Mouse (Mus musculus): ENCODE data around the gene Thap11. TPM values are rescaled to one million over a fixed set of nuclear protein-coding genes. Genes with fewer than 3 reads are reported as not detected.
"Not testable (repeated sequence)": the region's sequence is repeated elsewhere in the genome, so short reads cannot be mapped to it uniquely, and the experiment has no call there.

Thap11 gene
- total RNA-seq (2021), result 30.9 and 31.0 TPM in 2 replicates
- long read RNA-seq, experiment 1, transcript Thap11-201 (1 exons, 1,819 nt), result major isoform, 65 of 65 reads
- long read RNA-seq, experiment 1, partial matches to known transcripts, result 0 of 65 reads
- long read RNA-seq, experiment 1, other reads (novel, unspliced or antisense), result 0 of 65 reads
- long read RNA-seq, experiment 2, transcript Thap11-201 (1 exons, 1,819 nt), result major isoform, 42 of 42 reads
- long read RNA-seq, experiment 2, partial matches to known transcripts, result 0 of 42 reads
- long read RNA-seq, experiment 2, other reads (novel, unspliced or antisense), result 0 of 42 reads

DNA sequence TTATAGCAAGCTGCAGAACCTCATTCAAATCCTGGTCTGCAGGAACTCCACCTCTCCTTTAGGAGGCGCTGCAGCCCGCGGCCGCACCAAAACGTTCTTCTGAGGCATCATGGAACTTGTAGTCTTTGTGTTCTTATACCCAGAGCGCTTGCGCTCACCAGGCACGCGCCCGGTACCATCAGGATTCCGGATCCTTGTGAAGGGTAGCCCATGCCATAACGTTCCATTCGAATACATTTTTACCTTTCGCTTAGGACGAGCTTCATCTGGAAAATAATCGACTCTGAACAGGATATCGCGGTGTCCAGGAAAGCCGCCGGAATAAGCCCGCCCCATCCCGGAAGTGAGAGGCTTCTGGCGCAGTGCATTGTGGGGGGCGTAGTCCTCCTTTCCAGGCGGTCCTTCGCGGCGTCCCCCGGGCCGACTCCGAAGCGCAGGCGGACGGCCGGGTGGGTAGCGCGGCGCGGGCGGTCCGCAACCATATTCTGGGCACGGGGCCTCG lies at the start of gene Thap11:
TSS of gene Thap11 (plus strand) at position 418 of the 502 bp plus-strand sequence.
- DNase-seq, result peak; percentile 95

DNA sequence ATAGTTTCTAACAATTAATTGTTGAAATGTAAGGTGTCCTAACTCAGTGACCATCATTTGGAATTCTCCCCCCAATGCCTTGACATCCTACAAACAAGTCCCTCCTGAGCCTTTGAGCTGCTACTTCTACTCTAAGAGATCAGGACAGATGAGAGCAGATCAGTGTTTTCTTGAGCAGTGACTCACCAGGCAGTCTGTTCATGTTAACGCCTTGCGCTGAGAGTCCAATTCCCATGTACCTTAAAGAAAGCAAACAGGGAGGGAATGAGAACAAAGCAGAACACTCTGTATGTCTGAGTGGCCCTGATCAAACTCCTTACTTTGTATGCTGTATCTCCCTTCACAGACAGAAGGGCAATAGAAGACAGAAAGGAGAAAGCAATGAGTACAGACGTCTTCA lies 49.6 kb upstream of the Thap11 start:
- no peak for DNase-seq

GRCm38 (mm10) chr8:105805964-105806363 lies 49.0 kb upstream of the Thap11 start:
- DNase-seq, result no peak

- no peak for DNase-seq
Measured at GRCm38 (mm10) chr8:105807766-105808165, 47.2 kb upstream of the Thap11 start.

- DNase-seq, result peak; percentile 65
Measured at GRCm38 (mm10) chr8:105808480-105808879, 46.5 kb upstream of the Thap11 start.

- DNase-seq, result no peak
Measured at GRCm38 (mm10) chr8:105810245-105810786, 44.6 kb upstream of the Thap11 start.

DNA sequence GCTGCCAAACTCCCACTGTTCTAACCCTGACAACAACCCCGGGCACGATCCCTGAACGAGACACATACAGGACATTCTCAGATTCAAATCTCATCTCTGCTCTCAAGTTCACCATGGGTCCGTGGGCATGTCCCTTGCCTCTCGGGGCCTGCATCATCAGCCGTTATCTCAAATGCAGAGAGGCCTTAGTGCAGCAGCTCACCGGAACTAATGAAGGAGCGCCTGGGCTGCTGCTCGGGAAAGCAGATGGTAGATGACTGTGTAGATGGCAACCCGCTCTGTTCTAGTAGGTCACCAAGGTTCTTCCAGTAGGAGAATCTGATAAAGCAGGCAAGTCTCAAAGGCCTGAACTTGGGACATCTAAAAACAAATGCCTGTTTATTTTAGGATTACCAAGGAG lies 43.9 kb upstream of the Thap11 start:
- DNase-seq, result no peak

- DNase-seq, result no peak
Measured at GRCm38 (mm10) chr8:105811543-105811942, 43.4 kb upstream of the Thap11 start.

GRCm38 (mm10) chr8:105812511-105812910 lies 42.4 kb upstream of the Thap11 start:
- no peak for DNase-seq

DNA sequence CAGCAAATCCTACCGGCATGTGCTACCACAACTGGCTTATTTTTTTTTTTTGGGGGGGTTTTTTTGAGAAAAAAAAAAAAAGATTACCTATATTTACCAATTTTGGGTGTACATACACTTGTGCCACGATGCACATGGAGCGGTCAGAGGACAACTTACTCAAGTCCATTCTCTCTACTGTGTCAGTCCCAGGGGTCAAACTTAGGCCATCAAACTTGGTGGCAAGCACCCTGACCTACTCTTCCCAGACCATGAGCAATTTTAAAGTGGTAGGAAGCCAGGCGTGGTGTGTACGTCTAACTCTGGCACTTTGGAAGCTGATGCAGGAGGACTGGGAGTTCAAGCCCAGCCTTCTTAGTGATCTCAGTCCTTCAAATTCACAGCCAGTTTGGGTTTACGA lies 41.7 kb upstream of the Thap11 start:
- no peak for DNase-seq

GRCm38 (mm10) chr8:105819659-105820058 lies 35.3 kb upstream of the Thap11 start:
- no peak for DNase-seq

GRCm38 (mm10) chr8:105820925-105821324 lies 34.0 kb upstream of the Thap11 start:
- no peak for DNase-seq

- peak; percentile 46 for DNase-seq
Measured at GRCm38 (mm10) chr8:105825506-105825905, 29.4 kb upstream of the Thap11 start.

DNA sequence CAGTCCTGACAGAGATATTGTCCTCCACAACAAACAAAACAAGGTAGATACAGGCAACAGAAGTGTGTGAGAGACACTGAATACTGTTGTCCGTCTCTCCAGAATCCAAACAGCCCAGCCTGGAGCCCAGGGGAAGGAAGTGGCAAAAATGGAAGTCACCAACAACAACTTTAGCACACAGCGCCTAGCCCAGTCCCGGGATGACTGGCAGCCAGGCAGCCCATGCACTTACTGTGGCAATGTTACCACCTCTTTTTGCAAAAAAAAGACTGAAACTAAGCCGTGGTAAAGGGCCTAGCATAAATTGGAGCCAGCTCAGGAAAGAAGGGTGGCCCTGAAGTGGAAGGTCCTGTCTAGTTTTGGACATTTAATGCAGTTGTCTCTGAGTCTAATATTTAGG lies 28.6 kb upstream of the Thap11 start:
- DNase-seq, result peak; percentile 24

DNA sequence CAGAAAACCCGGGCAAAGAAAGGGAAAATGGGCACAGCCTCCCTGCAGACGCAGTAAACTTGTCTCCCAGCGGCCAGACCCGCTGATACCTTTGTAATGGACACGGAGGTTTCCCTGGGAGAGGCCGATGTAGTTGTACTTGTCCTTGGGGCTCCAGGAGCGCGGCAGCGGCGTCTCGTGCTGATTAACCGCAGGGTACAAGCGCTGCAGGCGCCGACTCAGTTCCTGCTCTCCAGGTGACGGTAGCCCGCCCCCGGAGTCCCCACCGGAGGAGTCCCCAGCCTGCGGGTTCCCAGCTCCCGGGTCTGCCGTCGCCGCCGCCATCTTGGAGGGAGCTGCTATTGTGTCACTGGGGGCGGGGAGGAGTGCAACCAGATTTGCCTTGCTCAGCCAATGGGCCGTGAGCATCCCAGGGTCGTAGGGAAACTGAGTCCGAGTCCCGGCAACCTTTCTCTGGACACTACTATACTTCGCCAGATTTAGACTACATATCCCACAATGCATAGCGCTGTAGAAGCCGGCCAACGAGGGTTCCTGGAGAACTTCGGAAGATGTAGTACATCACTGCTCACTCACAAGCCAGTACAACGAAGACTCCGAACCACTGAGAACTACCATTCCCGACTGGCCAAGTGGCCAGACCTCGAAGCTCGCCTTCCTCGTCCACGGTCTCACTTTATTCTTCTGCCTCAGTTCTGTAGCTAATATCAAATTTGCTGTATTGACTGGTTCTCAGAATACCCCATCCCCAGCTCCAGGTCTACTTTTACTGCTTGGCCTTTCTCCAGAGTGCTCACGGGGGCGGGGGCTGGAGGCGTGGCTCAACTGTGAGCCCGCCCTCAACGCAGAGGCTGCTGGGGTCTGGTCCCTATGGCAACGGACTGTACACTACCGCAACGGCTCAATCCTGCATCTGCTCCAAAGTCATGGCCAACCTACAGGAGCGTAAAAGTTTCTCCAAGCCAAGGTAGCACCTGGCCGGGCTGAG lies 27.8 kb upstream of the Thap11 start, which contains the start of the genes Ranbp10 and Tsnaxip1:
TSS of gene Ranbp10 (minus strand) at position 490 of the 988 bp plus-strand sequence.
TSS of gene Tsnaxip1 (plus strand) at position 871 of the 988 bp plus-strand sequence.
- DNase-seq, result peak; percentile 97

- DNase-seq, result not testable (repeated sequence)
Measured at GRCm38 (mm10) chr8:105833740-105834139, 21.2 kb upstream of the Thap11 start.

DNA sequence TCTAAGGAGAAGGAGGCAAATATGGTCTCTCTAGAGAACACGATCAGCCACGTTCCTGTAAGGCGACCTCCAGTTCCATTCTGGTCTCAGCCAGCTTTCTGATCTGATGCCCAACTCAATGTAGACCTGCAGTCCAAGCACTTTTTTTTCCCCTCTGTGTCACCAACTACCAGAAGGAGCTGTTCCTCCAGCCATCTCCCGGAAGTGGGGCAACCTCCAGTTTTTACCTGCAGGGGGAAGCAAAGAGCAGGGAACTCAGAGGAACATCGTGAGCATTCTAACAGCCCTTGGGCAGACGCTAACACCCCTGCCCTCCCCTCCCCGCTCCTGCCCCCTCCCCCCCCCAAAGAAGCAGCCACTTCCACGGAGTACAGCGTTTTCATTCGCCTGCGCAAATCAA lies 19.6 kb upstream of the Thap11 start:
- peak; percentile 88 for DNase-seq

- no peak for DNase-seq
Measured at GRCm38 (mm10) chr8:105836991-105837390, 17.9 kb upstream of the Thap11 start.

GRCm38 (mm10) chr8:105839209-105839608 lies 15.7 kb upstream of the Thap11 start:
- no peak for DNase-seq

- no peak for DNase-seq
Measured at GRCm38 (mm10) chr8:105846678-105847077, 8.3 kb upstream of the Thap11 start.

GRCm38 (mm10) chr8:105850014-105850413 lies 4.9 kb upstream of the Thap11 start:
- no peak for DNase-seq

GRCm38 (mm10) chr8:105850611-105851010 lies 4.3 kb upstream of the Thap11 start:
- DNase-seq, result no peak
